Mouse (Mus musculus): Measurements from ENCODE around the gene D16Ertd472e. TPM values are rescaled to one million over a fixed set of nuclear protein-coding genes. Genes with fewer than 3 reads are reported as not detected.
"Not testable (repeated sequence)": the region's sequence is repeated elsewhere in the genome, so short reads cannot be mapped to it uniquely, and the experiment has no call there.

Gene D16Ertd472e
- polyA plus RNA-seq, 1 experiment from 2014 or later, result 10.2 TPM

DNA sequence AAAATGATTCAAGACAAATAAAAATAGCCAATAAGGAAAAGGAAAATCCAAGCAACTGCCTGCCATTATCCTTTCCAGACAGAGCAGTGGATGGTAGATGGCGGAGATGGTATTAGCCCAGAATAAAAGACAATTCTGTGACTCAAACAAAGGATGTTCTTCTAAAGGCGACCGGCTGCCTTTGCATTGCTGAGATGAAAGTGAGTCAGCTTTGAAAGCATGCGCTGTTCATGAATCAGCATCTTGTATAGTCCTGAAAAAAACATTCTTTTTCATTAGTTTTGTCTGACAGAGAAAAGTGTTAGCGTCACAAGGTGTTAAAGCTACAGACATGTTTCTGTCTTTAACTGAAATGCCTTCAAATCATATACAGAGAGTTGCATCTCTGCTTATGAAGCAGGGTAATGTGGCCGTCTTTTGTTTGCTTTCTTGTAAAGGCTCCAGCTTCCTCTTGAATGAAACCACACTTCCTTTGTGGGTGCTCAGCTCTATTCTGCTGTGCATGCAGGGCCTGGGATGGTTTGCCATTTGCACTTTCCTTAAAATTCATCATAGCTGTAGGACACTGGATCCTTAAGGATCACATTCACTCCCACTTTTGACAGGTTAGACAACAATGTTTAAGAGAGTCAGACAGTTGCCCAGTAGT lies 44.4 kb downstream of the D16Ertd472e start:
- ATAC-seq, result no peak; the same call in 1 of the 2 replicates
- 25% methylated on average over 6 of the region's 6 CpGs for WGBS
- H3K36me3 ChIP-seq, result no peaks in the 10 kb centered on the region

DNA sequence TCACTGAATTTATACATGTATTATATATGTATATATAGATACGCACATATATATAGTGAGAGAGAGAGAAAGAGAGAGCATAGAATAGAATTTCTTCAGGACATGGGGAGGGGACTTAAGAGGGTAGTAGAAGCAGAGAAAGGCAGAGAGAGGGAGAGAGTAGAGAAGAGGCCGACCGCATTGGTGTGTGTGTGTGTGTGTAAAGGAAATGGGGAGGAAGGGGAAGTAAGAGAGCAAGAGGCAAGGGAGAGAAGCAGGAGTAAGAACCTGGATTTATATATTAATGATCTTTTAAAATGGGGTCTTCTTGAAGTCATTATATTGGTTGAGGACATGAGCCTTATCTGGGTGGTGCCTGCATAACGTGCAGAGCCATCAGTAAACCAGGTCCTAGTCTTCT lies 53.5 kb downstream of the D16Ertd472e start:
- H3K9me3 ChIP-seq, result no peaks in the 10 kb centered on the region

More for the DNA sequence above, 44.4 kb downstream of the D16Ertd472e start:
- H3K4me1 ChIP-seq (replicated peaks), result peaks cover 4% of the 10 kb centered on the region; the same call in 1 of the 2 replicates
- H3K4me2 ChIP-seq (replicated peaks), result no peak overlapping the region
- H3K27me3 ChIP-seq, result no peaks in the 10 kb centered on the region
- no peak overlapping the region for H3K27ac ChIP-seq
- H3K4me3 ChIP-seq (replicated peaks), result no peak overlapping the region
- no peak overlapping the region for H3K9ac ChIP-seq (replicated peaks)
- no peaks in the 10 kb centered on the region for H3K9me3 ChIP-seq

DNA sequence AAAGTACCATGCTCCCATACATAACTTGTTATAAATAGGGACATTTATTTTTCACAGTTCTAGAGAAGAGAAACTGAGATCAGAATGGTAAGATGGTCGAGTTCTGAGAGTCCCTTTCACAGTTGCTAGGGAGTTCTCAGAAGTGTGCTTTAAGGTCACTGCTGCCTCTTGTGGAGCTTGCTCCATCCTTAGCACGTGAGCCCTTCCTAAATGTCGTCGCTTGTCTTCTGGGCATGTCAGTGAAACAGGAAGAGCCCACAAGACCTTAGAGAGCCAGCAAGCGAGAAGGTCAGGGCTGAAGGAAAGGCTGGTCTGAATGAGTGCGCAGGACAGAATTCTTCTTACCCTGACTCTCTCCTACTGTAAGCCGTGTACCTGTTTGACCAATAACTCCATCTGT lies 57.8 kb downstream of the D16Ertd472e start:
- no peaks in the 10 kb centered on the region for H3K9me3 ChIP-seq
- no peaks in the 10 kb centered on the region for H3K4me1 ChIP-seq (replicated peaks)
- no peaks in the 10 kb centered on the region for H3K27me3 ChIP-seq
- no peak for ATAC-seq
- H3K36me3 ChIP-seq, result no peaks in the 10 kb centered on the region
- no peak overlapping the region for H3K4me3 ChIP-seq (replicated peaks)
- H3K4me2 ChIP-seq (replicated peaks), result no peak overlapping the region
- WGBS, result 83% methylated on average over 7 of the region's 7 CpGs
- H3K9ac ChIP-seq (replicated peaks), result no peak overlapping the region
- no peak overlapping the region for H3K27ac ChIP-seq

More for the DNA sequence above, 53.5 kb downstream of the D16Ertd472e start:
- Histone ChIP-seq H3K36me3 (no peaks in the 10 kb centered on the region), H3K4me3 (replicated peaks) (no peak overlapping the region), H3K9ac (replicated peaks) (no peak overlapping the region), H3K4me2 (replicated peaks) (no peak overlapping the region), H3K4me1 (replicated peaks) (no peaks in the 10 kb centered on the region), H3K27ac (no peak overlapping the region), H3K27me3 (no peaks in the 10 kb centered on the region)
- WGBS, result 93% methylated on average over 4 of the region's 4 CpGs
- no peak for ATAC-seq

DNA sequence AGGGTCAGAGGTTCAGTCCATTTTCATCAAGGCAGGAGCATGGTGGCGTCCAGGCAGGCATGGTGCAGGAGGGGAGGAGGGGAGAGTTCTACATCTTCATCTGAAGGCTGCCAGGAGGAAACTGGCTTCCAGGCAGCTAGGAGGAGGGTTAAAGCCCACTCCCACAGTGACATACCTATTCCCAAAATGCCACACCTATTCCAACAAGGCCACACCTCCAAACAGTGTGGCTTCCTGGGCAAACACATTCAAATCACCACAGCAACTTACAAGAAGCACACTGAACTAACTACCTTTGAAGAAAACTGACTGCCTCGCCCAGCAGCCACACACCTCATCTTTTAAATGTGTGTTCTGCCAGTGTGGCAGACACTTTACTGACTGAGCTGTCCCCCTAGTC lies 59.3 kb downstream of the D16Ertd472e start:
- ATAC-seq, result no peak

DNA sequence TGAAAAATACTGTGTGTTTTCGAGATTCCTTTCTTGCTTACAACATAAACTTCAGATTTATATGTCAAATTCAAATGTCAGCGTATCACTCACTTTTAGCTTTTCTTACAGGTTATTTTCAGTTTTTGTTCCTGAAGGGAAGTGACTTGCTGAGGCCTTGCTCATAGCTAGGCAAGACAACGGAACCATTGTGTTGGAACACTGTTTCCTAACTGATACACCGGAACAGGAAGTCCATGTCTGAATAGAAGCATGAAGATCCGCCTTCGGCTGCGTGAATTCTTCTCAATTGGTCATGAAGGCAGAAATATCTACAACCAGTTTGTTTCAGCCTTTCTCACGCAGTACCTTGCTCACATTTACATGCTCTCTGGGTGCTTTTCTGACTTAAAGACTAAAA lies 65.0 kb downstream of the D16Ertd472e start:
- 90% methylated on average over 8 of the region's 8 CpGs for WGBS
- Histone ChIP-seq H3K4me3 (replicated peaks) (no peak overlapping the region), H3K9ac (replicated peaks) (no peak overlapping the region), H3K27ac (no peak overlapping the region), H3K27me3 (no peaks in the 10 kb centered on the region), H3K4me2 (replicated peaks) (no peak overlapping the region), H3K36me3 (no peaks in the 10 kb centered on the region), H3K9me3 (no peaks in the 10 kb centered on the region), H3K4me1 (replicated peaks) (no peaks in the 10 kb centered on the region)
- ATAC-seq, result no peak

More for the DNA sequence above, 59.3 kb downstream of the D16Ertd472e start:
- H3K27ac ChIP-seq, result no peak overlapping the region
- no peaks in the 10 kb centered on the region for H3K36me3 ChIP-seq
- no peak overlapping the region for H3K4me3 ChIP-seq (replicated peaks)
- H3K4me1 ChIP-seq (replicated peaks), result no peaks in the 10 kb centered on the region
- no peaks in the 10 kb centered on the region for H3K27me3 ChIP-seq
- no peak overlapping the region for H3K9ac ChIP-seq (replicated peaks)
- H3K4me2 ChIP-seq (replicated peaks), result no peak overlapping the region
- 84% methylated on average over 2 of the region's 2 CpGs for WGBS
- H3K9me3 ChIP-seq, result no peaks in the 10 kb centered on the region

DNA sequence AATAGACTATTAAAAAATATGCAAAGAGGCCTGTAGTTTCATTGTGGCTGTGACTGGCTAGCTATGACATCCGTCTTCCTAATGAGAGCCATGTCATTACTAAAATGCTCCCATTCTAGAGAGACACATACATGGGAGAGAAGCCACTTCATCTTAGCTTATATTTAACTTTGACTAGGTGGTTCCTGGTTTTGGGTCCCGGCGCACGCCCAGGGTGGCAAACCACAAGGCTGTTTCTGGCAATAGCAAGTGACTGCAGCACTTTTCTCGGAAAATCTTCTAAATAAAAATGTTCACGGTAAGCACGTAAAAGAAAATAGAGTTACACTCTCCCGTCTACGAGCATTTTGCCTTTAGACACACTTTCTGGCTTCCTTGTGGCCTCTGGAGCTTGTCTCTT lies 74.0 kb downstream of the D16Ertd472e start:
- no peaks in the 10 kb centered on the region for H3K9me3 ChIP-seq
- no peaks in the 10 kb centered on the region for H3K36me3 ChIP-seq
- 95% methylated on average over 9 of the region's 9 CpGs for WGBS
- H3K4me2 ChIP-seq (replicated peaks), result no peak overlapping the region
- no peaks in the 10 kb centered on the region for H3K4me1 ChIP-seq (replicated peaks)
- no peak overlapping the region for H3K4me3 ChIP-seq (replicated peaks)
- H3K27ac ChIP-seq, result no peak overlapping the region
- no peak for ATAC-seq
- no peaks in the 10 kb centered on the region for H3K27me3 ChIP-seq
- no peak overlapping the region for H3K9ac ChIP-seq (replicated peaks)

DNA sequence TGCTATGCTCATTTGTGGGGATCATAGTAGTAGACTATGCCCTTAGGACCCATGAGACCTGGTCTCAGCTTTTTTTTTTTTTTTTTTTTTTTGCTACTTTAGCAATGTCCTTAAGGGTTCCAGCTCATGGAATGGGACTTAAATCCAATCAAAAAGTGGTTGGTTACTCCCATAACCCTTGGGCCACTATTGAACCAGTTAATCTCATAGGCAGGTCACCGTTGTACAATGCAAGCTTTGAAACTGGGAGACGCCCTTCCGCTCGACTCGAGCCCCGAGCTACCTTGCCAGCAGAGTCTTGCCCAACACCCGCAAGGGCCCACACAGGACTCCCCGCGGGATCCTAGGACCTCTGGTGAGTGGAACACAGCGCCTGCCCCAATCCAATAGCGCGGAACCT lies 83.8 kb downstream of the D16Ertd472e start:
- not testable (repeated sequence) for H3K9me3 ChIP-seq; H3K4me2 ChIP-seq (replicated peaks); H3K27ac ChIP-seq; H3K27me3 ChIP-seq; H3K4me3 ChIP-seq (replicated peaks); ATAC-seq; H3K9ac ChIP-seq (replicated peaks); H3K36me3 ChIP-seq
- peaks cover 10% of the 10 kb centered on the region for H3K4me1 ChIP-seq (replicated peaks)
- over 99% methylated on average over 12 of the region's 12 CpGs for WGBS

DNA sequence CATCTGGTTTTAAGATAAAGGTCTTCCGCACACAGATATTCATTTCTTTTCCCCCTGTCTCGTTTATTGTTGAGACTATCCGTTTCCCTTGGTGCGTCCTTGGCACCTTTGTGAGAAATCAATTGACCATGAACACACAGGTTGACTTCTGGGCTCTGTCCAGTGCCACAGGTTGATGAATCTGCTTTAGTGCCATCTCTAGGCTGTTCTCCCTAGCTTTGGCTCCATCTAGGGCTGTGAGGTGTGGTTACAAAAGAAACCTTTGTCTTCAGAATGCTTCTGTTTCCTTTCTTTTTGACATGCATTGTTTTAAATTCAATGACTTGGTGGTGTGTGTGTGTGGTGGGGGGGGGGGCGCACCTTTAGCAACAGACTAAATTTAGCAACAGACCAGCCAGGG lies 85.7 kb downstream of the D16Ertd472e start:
- 49% methylated on average over 5 of the region's 5 CpGs for WGBS
- Histone ChIP-seq H3K27ac (no peak overlapping the region), H3K4me3 (replicated peaks) (no peak overlapping the region), H3K4me2 (replicated peaks) (peak overlapping the region; percentile 41; the same call in 1 of the 2 replicates), H3K9ac (replicated peaks) (no peak overlapping the region), H3K36me3 (no peaks in the 10 kb centered on the region), H3K27me3 (no peaks in the 10 kb centered on the region), H3K4me1 (replicated peaks) (peaks cover 10% of the 10 kb centered on the region), H3K9me3 (no peaks in the 10 kb centered on the region)
- ATAC-seq, result no peak

Other genes with a start within 250 kb of the D16Ertd472e start
- 24.6 and 27.4 TPM in 2 replicates for gene Btg3, start 199.5 kb downstream of the D16Ertd472e start, polyA plus RNA-seq (2015; fragmentation: Nextera tagmentation; extraction: Ambion mirVana)